Mouse (Mus musculus) bone marrow, adult 2 months (tissue): ENCODE measurements around the gene Cacna2d3.

Experiments
- CTCF ChIP-seq: fragments of 200-500 bp; IDR thresholded peaks from 2 replicates; pipeline ENCODE4 v1.5.1; 2011; ENCODE audit warnings: low read length, control low read depth; ENCODE audit not compliant: control insufficient read depth, insufficient read depth
- POLR2A ChIP-seq: fragments of 200-500 bp; IDR thresholded peaks from 2 replicates; pipeline ENCODE4 v1.6.1; 2011; ENCODE audit warnings: low read depth, mild to moderate bottlenecking, control low read depth, low read length, borderline replicate concordance; ENCODE audit not compliant: control insufficient read depth

DNA sequence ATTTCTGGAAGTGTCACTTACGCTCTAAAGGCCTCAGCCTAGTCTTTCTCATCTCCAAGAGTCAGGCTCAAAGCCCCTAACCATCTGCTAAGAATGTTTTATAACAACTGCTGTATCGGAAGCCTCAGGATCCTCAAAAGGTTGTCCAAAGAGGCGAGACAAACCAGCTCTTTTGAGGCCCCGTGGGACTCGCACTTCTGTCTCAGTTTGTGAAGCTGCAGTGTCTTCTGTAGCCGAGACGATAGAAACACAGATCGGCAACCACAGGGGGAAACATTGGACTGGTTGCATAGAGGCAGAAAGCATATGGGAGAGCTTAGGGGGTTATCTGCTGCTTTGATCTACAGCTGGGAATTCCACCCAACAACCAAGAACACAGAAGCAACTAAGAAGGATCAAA is 327.9 kb downstream of the Cacna2d3 start:
- TF ChIP-seq CTCF: no peak
- no peak for TF ChIP-seq POLR2A
